9 mouse cellular contexts compared by ENCODE assay signal in genomic region chr10:80374063-80374462, GRCm38 (mm10). TPM values are rescaled to one million over a fixed set of nuclear protein-coding genes. Genes with fewer than 3 reads are reported as not detected.
A peak's percentile ranks its signal among the peaks of the same experiment; 100 is the strongest.
DNase-seq lines count a peak whose midpoint lies in the region; ATAC-seq and TF ChIP-seq lines count a peak whose summit lies in the region.
"Had no signal": no experiment of that assay in that cellular context is flagged by ENCODE, and none has a peak within 500 bp of the region (broad histone marks: within the 10 kb centered on the region; RNA-seq: fewer than 3 reads in every experiment).

No protein-coding gene starts in this region.

- H3K4me2 ChIP-seq in kidney, embryonic 15.5 days = no peak overlapping the region
- no peak overlapping the region for H3K4me2 ChIP-seq in limb, embryonic 14.5 days (replicated peaks; ENCODE audit: low read depth, low read length, severe bottlenecking)
- H3K4me2 ChIP-seq in midbrain, embryonic 16.5 days (ENCODE audit: low read length) = no peak overlapping the region

- 31% methylated on average over 6 of the region's 6 CpGs for WGBS in kidney, adult 2 months
- WGBS in kidney, embryonic 15.5 days = 22% methylated on average over 6 of the region's 6 CpGs
- WGBS in limb, embryonic 14.5 days = 22% methylated on average over 6 of the region's 6 CpGs
- WGBS in midbrain, embryonic 16.5 days = 15% methylated on average over 6 of the region's 6 CpGs

- no peaks in the 10 kb centered on the region for H3K9me3 ChIP-seq in kidney, embryonic 15.5 days (replicated peaks)
- H3K9me3 ChIP-seq in G1E (replicated peaks) = peaks cover 7% of the 10 kb centered on the region
- no peaks in the 10 kb centered on the region for H3K9me3 ChIP-seq in limb, embryonic 14.5 days (ENCODE audit: control insufficient read depth, low read length)
- no peaks in the 10 kb centered on the region for H3K9me3 ChIP-seq in midbrain, embryonic 16.5 days (replicated peaks; ENCODE audit: control insufficient read depth, low read length, poor library complexity, severe bottlenecking)

- H3K27me3 ChIP-seq in kidney, adult 2 months (replicated peaks; ENCODE audit: control insufficient read depth, insufficient read depth, low read length) = no peaks in the 10 kb centered on the region
- no peaks in the 10 kb centered on the region for H3K27me3 ChIP-seq in kidney, embryonic 15.5 days
- H3K27me3 ChIP-seq in G1E (ENCODE audit: insufficient read depth, low read length) = peaks cover 25% of the 10 kb centered on the region; the same call in 1 of the 2 replicates
- no peaks in the 10 kb centered on the region for H3K27me3 ChIP-seq in limb, embryonic 14.5 days (ENCODE audit: control insufficient read depth, insufficient read depth, low read length)
- no peaks in the 10 kb centered on the region for H3K27me3 ChIP-seq in midbrain, embryonic 16.5 days (ENCODE audit: control insufficient read depth, insufficient read depth, low read depth, low read length)

- ATAC-seq in kidney, embryonic 15.5 days (replicated peaks; ENCODE audit: low FRiP score) = no peak
- ATAC-seq in G1E (ENCODE audit: extremely low read depth, insufficient number of reproducible peaks, low FRiP score, poor library complexity, severe bottlenecking) = no peak
- ATAC-seq in limb, embryonic 14.5 days (ENCODE audit: low FRiP score, low read depth) = no peak
- ATAC-seq in midbrain, embryonic 16.5 days = no peak

- peak; percentile 88 for DNase-seq in kidney, adult 2 months
- DNase-seq in G1E (ENCODE audit: low spot score) = no peak
- peak; percentile 73 for DNase-seq in c-Kit-positive CD71-positive TER-119-positive erythroid progenitor cells, embryonic 14.5 days (ENCODE audit: low spot score)
- peak; percentile 70 for DNase-seq in gastrocnemius, postnatal 10 days
- peak; percentile 56 for DNase-seq in limb, embryonic 14.5 days (ENCODE audit: low spot score)
- peak; percentile 79 to 87 for DNase-seq in right cerebral cortex, adult 2 months (ENCODE audit: low spot score in 2 of 2)

- TF ChIP-seq POLR2A in kidney, adult 2 months (IDR thresholded peaks at IDR 0.05; ENCODE audit: low read depth, low read length) = no peak
- TF ChIP-seq POLR2A in limb, embryonic 14.5 days (IDR thresholded peaks at IDR 0.05; ENCODE audit: borderline replicate concordance, extremely low read depth, insufficient read depth, insufficient read length) = no peak

- no peak overlapping the region for H3K4me3 ChIP-seq in kidney, adult 2 months (ENCODE audit: insufficient read depth, low read depth, low read length)
- H3K4me3 ChIP-seq in kidney, embryonic 15.5 days (replicated peaks) = no peak overlapping the region
- no peak overlapping the region for H3K4me3 ChIP-seq in G1E (ENCODE audit: low read depth, low read length)
- no peak overlapping the region for H3K4me3 ChIP-seq in limb, embryonic 14.5 days (replicated peaks; ENCODE audit: low read length)
- no peak overlapping the region for H3K4me3 ChIP-seq in midbrain, embryonic 16.5 days (ENCODE audit: low read depth, low read length)
- H3K4me3 ChIP-seq: megakaryocyte, embryonic 14.5 days had no signal

- H3K4me1 ChIP-seq in kidney, adult 2 months (ENCODE audit: control insufficient read depth, insufficient read depth, low read length) = no peaks in the 10 kb centered on the region
- peaks cover 16% of the 10 kb centered on the region for H3K4me1 ChIP-seq in kidney, embryonic 15.5 days
- peaks cover 27% of the 10 kb centered on the region for H3K4me1 ChIP-seq in G1E (ENCODE audit: insufficient read depth, low read depth, low read length)
- peaks cover 7% of the 10 kb centered on the region for H3K4me1 ChIP-seq in limb, embryonic 14.5 days (ENCODE audit: control insufficient read depth, insufficient read depth, low read length)
- peaks cover 9% of the 10 kb centered on the region for H3K4me1 ChIP-seq in midbrain, embryonic 16.5 days (ENCODE audit: control insufficient read depth, insufficient read depth, low read length)

- H3K9ac ChIP-seq in kidney, embryonic 15.5 days = no peak overlapping the region
- no peak overlapping the region for H3K9ac ChIP-seq in limb, embryonic 14.5 days (ENCODE audit: low read depth, low read length, severe bottlenecking)
- no peak overlapping the region for H3K9ac ChIP-seq in midbrain, embryonic 16.5 days (ENCODE audit: low read depth, low read length)

- H3K36me3 ChIP-seq in kidney, adult 2 months (ENCODE audit: control insufficient read depth, insufficient read depth, low read length) = no peaks in the 10 kb centered on the region
- H3K36me3 ChIP-seq in kidney, embryonic 15.5 days = no peaks in the 10 kb centered on the region
- no peaks in the 10 kb centered on the region for H3K36me3 ChIP-seq in G1E (replicated peaks)
- H3K36me3 ChIP-seq in limb, embryonic 14.5 days (ENCODE audit: control insufficient read depth, insufficient read depth, low read length) = 0 out of 2 replicates have a peak, but pooled peaks cover 1% of the 10 kb centered on the region
- H3K36me3 ChIP-seq in midbrain, embryonic 16.5 days (ENCODE audit: control insufficient read depth, insufficient read depth, low read length) = no peaks in the 10 kb centered on the region

- peak; percentile 80 for TF ChIP-seq CTCF in kidney, adult 2 months (conservative IDR thresholded peaks at IDR 0.05; ENCODE audit: insufficient read depth, insufficient read length, low read depth, low read length)
- TF ChIP-seq CTCF in G1E (IDR thresholded peaks at IDR 0.05; ENCODE audit: low read depth, low read length) = peak; percentile 50

- no peak overlapping the region for H3K27ac ChIP-seq in kidney, adult 2 months (ENCODE audit: insufficient read depth, low read depth, low read length)
- H3K27ac ChIP-seq in kidney, embryonic 15.5 days = no peak overlapping the region
- no peak overlapping the region for H3K27ac ChIP-seq in limb, embryonic 14.5 days (replicated peaks; ENCODE audit: low read depth, low read length)
- no peak overlapping the region for H3K27ac ChIP-seq in midbrain, embryonic 16.5 days (ENCODE audit: low read length)

RNA-seq across cellular contexts. Expression of gene Mex3d, which starts 13.4 kb away (rescaled TPM):
- polyA plus RNA-seq in kidney, adult 2 months (2012; rRNA removed) = 7.9 and 11.9 TPM in 2 replicates
- polyA plus RNA-seq in kidney, embryonic 15.5 days (2015; fragmentation: Nextera tagmentation; extraction: Ambion mirVana) = 7.1 and 8.4 TPM in 2 replicates
- total RNA-seq in G1E (2014; fragmentation: Nextera tagmentation) (7.7 and 11.4 TPM in 2 replicates), G1E (2017) (8.7 and 10.9 TPM in 2 replicates)
- polyA plus RNA-seq in G1E (2012) = 35.3 and 41.9 TPM in 2 replicates
- 10 to 100 TPM in 1 of 2 experiments, 1 to 10 TPM in 1; 8.9 to 12.2 TPM for total RNA-seq in gastrocnemius, postnatal 10 days (2021)
- polyA plus RNA-seq in limb, embryonic 14.5 days (2012; rRNA removed) = 44.0 and 60.0 TPM in 2 replicates
- 8.2 and 9.0 TPM in 2 replicates for polyA plus RNA-seq in limb, embryonic 14.5 days (2014; fragmentation: Nextera tagmentation; extraction: Ambion mirVana)
- 13.6 and 15.0 TPM in 2 replicates for polyA plus RNA-seq in midbrain, embryonic 16.5 days (2015; fragmentation: Nextera tagmentation; extraction: Ambion mirVana)

RNA-seq across cellular contexts. Expression of gene Plk5, which starts 17.8 kb away (rescaled TPM):
- polyA plus RNA-seq in kidney, adult 2 months (2012; rRNA removed) = 1.8 and 2.0 TPM in 2 replicates
- polyA plus RNA-seq in kidney, embryonic 15.5 days (2015; fragmentation: Nextera tagmentation; extraction: Ambion mirVana) = 0.67 and 0.70 TPM in 2 replicates
- total RNA-seq in G1E (2014; fragmentation: Nextera tagmentation) = not detected in 2 replicates
- total RNA-seq in G1E (2017) = 0.12 TPM in 1 of 2 replicates, not detected in the other
- not detected in 2 replicates for polyA plus RNA-seq in G1E (2012)
- not detected for total RNA-seq in gastrocnemius, postnatal 10 days (2021)
- polyA plus RNA-seq in limb, embryonic 14.5 days (2012; rRNA removed) = 1.8 and 1.9 TPM in 2 replicates
- 0.48 and 0.88 TPM in 2 replicates for polyA plus RNA-seq in limb, embryonic 14.5 days (2014; fragmentation: Nextera tagmentation; extraction: Ambion mirVana)
- polyA plus RNA-seq in midbrain, embryonic 16.5 days (2015; fragmentation: Nextera tagmentation; extraction: Ambion mirVana) = 9.6 and 11.0 TPM in 2 replicates

RNA-seq across cellular contexts. Expression of gene Mbd3, which starts 25.3 kb away (rescaled TPM):
- polyA plus RNA-seq in kidney, adult 2 months (2012; rRNA removed) = 143 and 151 TPM in 2 replicates
- 260 and 283 TPM in 2 replicates for polyA plus RNA-seq in kidney, embryonic 15.5 days (2015; fragmentation: Nextera tagmentation; extraction: Ambion mirVana)
- 37.3 and 41.7 TPM in 2 replicates for total RNA-seq in G1E (2014; fragmentation: Nextera tagmentation)
- total RNA-seq in G1E (2017) = 36.0 and 42.0 TPM in 2 replicates
- polyA plus RNA-seq in G1E (2012) = 244 and 272 TPM in 2 replicates
- 100 to 1,000 TPM; 107 to 120 TPM for total RNA-seq in gastrocnemius, postnatal 10 days (2021)
- polyA plus RNA-seq in limb, embryonic 14.5 days (2012; rRNA removed) = 267 and 270 TPM in 2 replicates
- polyA plus RNA-seq in limb, embryonic 14.5 days (2014; fragmentation: Nextera tagmentation; extraction: Ambion mirVana) = 196 and 214 TPM in 2 replicates
- polyA plus RNA-seq in midbrain, embryonic 16.5 days (2015; fragmentation: Nextera tagmentation; extraction: Ambion mirVana) = 174 and 188 TPM in 2 replicates

RNA-seq across cellular contexts. Expression of gene Adamtsl5, which starts 25.9 kb away (rescaled TPM):
- polyA plus RNA-seq in kidney, adult 2 months (2012; rRNA removed) = 5.5 and 7.4 TPM in 2 replicates
- 3.6 and 5.2 TPM in 2 replicates for polyA plus RNA-seq in kidney, embryonic 15.5 days (2015; fragmentation: Nextera tagmentation; extraction: Ambion mirVana)
- total RNA-seq in G1E (2014; fragmentation: Nextera tagmentation) (16.9 and 17.5 TPM in 2 replicates), G1E (2017) (5.4 and 8.0 TPM in 2 replicates)
- 33.4 and 37.9 TPM in 2 replicates for polyA plus RNA-seq in G1E (2012)
- 10 to 100 TPM; 15.2 to 20.4 TPM for total RNA-seq in gastrocnemius, postnatal 10 days (2021)
- polyA plus RNA-seq in limb, embryonic 14.5 days (2012; rRNA removed) = 16.5 and 21.9 TPM in 2 replicates
- 6.5 and 6.7 TPM in 2 replicates for polyA plus RNA-seq in limb, embryonic 14.5 days (2014; fragmentation: Nextera tagmentation; extraction: Ambion mirVana)
- polyA plus RNA-seq in midbrain, embryonic 16.5 days (2015; fragmentation: Nextera tagmentation; extraction: Ambion mirVana) = 0.38 and 0.40 TPM in 2 replicates

RNA-seq across cellular contexts. Expression of gene Uqcr11, which starts 32.6 kb away (rescaled TPM):
- 3,960 and 3,968 TPM in 2 replicates for polyA plus RNA-seq in kidney, adult 2 months (2012; rRNA removed)
- polyA plus RNA-seq in kidney, embryonic 15.5 days (2015; fragmentation: Nextera tagmentation; extraction: Ambion mirVana) = 790 and 798 TPM in 2 replicates
- 57.3 and 71.6 TPM in 2 replicates for total RNA-seq in G1E (2014; fragmentation: Nextera tagmentation)
- 376 and 446 TPM in 2 replicates for total RNA-seq in G1E (2017)
- 1,650 and 1,908 TPM in 2 replicates for polyA plus RNA-seq in G1E (2012)
- 100 to 1,000 TPM; 725 to 806 TPM for total RNA-seq in gastrocnemius, postnatal 10 days (2021)
- 572 and 718 TPM in 2 replicates for polyA plus RNA-seq in limb, embryonic 14.5 days (2012; rRNA removed)
- 617 and 707 TPM in 2 replicates for polyA plus RNA-seq in limb, embryonic 14.5 days (2014; fragmentation: Nextera tagmentation; extraction: Ambion mirVana)
- polyA plus RNA-seq in midbrain, embryonic 16.5 days (2015; fragmentation: Nextera tagmentation; extraction: Ambion mirVana) = 455 and 532 TPM in 2 replicates
